Mouse (Mus musculus) myocyte (in vitro differentiated cells): ENCODE measurements at regions not wholly inside any gene's neighbourhood (a gene's known extent, or its start where the extent isn't known, plus 50 kb on each side); places are given as distances from the start of the nearest gene placed in this dataset.

ENCODE experiments used
- H3K27me3 ChIP-seq: one replicate; pipeline ENCODE4 v1.6.1; 2011; ENCODE audit not compliant: control insufficient read depth, insufficient read depth, insufficient read length
- H3K36me3 ChIP-seq: one replicate; pipeline ENCODE4 v1.6.1; 2011; ENCODE audit not compliant: control insufficient read depth, insufficient read depth
- H3K4me2 ChIP-seq: one replicate; pipeline ENCODE4 v1.6.1; 2011; ENCODE audit warnings: low read depth, control low read depth
- H3K4me3 ChIP-seq: one replicate; pipeline ENCODE4 v1.5.1; 2011; ENCODE audit warnings: mild to moderate bottlenecking, control low read depth, moderate library complexity
- H3K79me2 ChIP-seq: one replicate; pipeline ENCODE4 v1.6.1; 2011; ENCODE audit not compliant: control insufficient read depth, insufficient read depth
- H3ac ChIP-seq: one replicate; pipeline ENCODE4 v1.6.1; 2011; ENCODE audit not compliant: control insufficient read depth, insufficient read length
- CEBPB ChIP-seq: IDR thresholded peaks from 2 replicates; pipeline ENCODE4 v1.6.1; 2011; ENCODE audit warnings: mild to moderate bottlenecking, moderate library complexity; ENCODE audit not compliant: poor library complexity, insufficient read depth, severe bottlenecking
- E2F4 ChIP-seq: IDR thresholded peaks from one replicate; pipeline ENCODE4 v1.6.1; 2011; ENCODE audit warnings: mild to moderate bottlenecking, control low read depth, moderate library complexity; ENCODE audit not compliant: insufficient read depth
- MAX ChIP-seq: IDR thresholded peaks from one replicate; pipeline ENCODE4 v1.6.1; 2011; ENCODE audit warnings: low read depth, mild to moderate bottlenecking, control low read depth
- MYOD1 ChIP-seq, 3 experiments: IDR thresholded peaks; one replicate each; pipeline ENCODE4 v1.6.1; 2011; ENCODE audit warnings: control low read depth in 2 of 3, low read depth in 2 of 3, mild to moderate bottlenecking in 2 of 3, moderate library complexity in 1 of 3; ENCODE audit not compliant: insufficient read length in 2 of 3, control insufficient read depth in 1 of 3
- MYOG ChIP-seq, 3 experiments: IDR thresholded peaks; one replicate each; pipeline ENCODE4 v1.6.1; 2011; ENCODE audit warnings: control low read depth in 2 of 3, low read depth in 2 of 3, mild to moderate bottlenecking in 2 of 3; ENCODE audit not compliant: insufficient read length in 2 of 3, control insufficient read depth in 1 of 3, insufficient read depth in 1 of 3
- POLR2A ChIP-seq: IDR thresholded peaks from one replicate; pipeline ENCODE4 v1.6.1; 2011; ENCODE audit warnings: low read depth, mild to moderate bottlenecking, control low read depth, moderate library complexity; ENCODE audit not compliant: insufficient read length
- POLR2AphosphoS2 ChIP-seq: IDR thresholded peaks from one replicate; pipeline ENCODE4 v1.6.1; 2011; ENCODE audit warnings: low read depth, control low read depth; ENCODE audit not compliant: insufficient read length
- REST ChIP-seq: IDR thresholded peaks from one replicate; pipeline ENCODE4 v1.6.1; 2011; ENCODE audit warnings: mild to moderate bottlenecking, control low read depth, moderate library complexity; ENCODE audit not compliant: insufficient read depth, insufficient read length
- SRF ChIP-seq: IDR thresholded peaks from one replicate; pipeline ENCODE4 v1.6.1; 2011; ENCODE audit warnings: low read depth; ENCODE audit not compliant: control insufficient read depth, insufficient read length
- TCF12 ChIP-seq: IDR thresholded peaks from one replicate; pipeline ENCODE4 v1.6.1; 2011; ENCODE audit warnings: mild to moderate bottlenecking, control low read depth; ENCODE audit not compliant: poor library complexity, insufficient read depth, severe bottlenecking
- TCF3 ChIP-seq: IDR thresholded peaks from one replicate; pipeline ENCODE4 v1.6.1; 2011; ENCODE audit warnings: low read depth, control low read depth; ENCODE audit not compliant: insufficient read length
- USF1 ChIP-seq: IDR thresholded peaks from one replicate; pipeline ENCODE4 v1.6.1; 2011; ENCODE audit warnings: low read depth, mild to moderate bottlenecking, control low read depth, moderate library complexity

GRCm38 (mm10) chr11:91333056-91333455 is 244.3 kb downstream of the Kif2b start:
- no peak for TF ChIP-seq REST
- no peak for TF ChIP-seq TCF3
- no peak for TF ChIP-seq MAX
- no peak for TF ChIP-seq MYOG (IDR thresholded peaks at IDR 0.05; ENCODE audit: control insufficient read depth in 1 of 3, insufficient read depth in 1 of 3, insufficient read length in 2 of 3, low read depth in 2 of 3)
- no peak for TF ChIP-seq POLR2A
- no peak for TF ChIP-seq CEBPB
- TF ChIP-seq MYOD1 (IDR thresholded peaks at IDR 0.05; ENCODE audit: control insufficient read depth in 1 of 3, insufficient read length in 2 of 3, low read depth in 2 of 3): no peak
- TF ChIP-seq SRF: no peak
- no peak for TF ChIP-seq TCF12
- no peaks in the 10 kb centered on the region for H3K27me3 ChIP-seq
- no peak overlapping the region for H3K4me2 ChIP-seq

GRCm38 (mm10) chr11:91327543-91327942 is 249.8 kb downstream of the Kif2b start:
- H3K4me2 ChIP-seq: no peak overlapping the region
- H3K27me3 ChIP-seq: no peaks in the 10 kb centered on the region
- no peaks in the 10 kb centered on the region for H3K79me2 ChIP-seq
- no peaks in the 10 kb centered on the region for H3K36me3 ChIP-seq
- no peak overlapping the region for H3ac ChIP-seq
- no peak for TF ChIP-seq POLR2AphosphoS2
- TF ChIP-seq REST: no peak
- H3K4me3 ChIP-seq: no peak overlapping the region

More at GRCm38 (mm10) chr11:91333056-91333455, 244.3 kb downstream of the Kif2b start:
- Histone ChIP-seq H3ac (no peak overlapping the region), H3K79me2 (no peaks in the 10 kb centered on the region), H3K4me3 (no peak overlapping the region), H3K36me3 (no peaks in the 10 kb centered on the region)

GRCm38 (mm10) chr11:91310212-91310742 is 267.1 kb downstream of the Kif2b start:
- no peak for TF ChIP-seq TCF3
- no peak for TF ChIP-seq E2F4
- Histone ChIP-seq H3K79me2 (no peaks in the 10 kb centered on the region), H3K27me3 (no peaks in the 10 kb centered on the region), H3ac (no peak overlapping the region), H3K4me2 (no peak overlapping the region), H3K36me3 (no peaks in the 10 kb centered on the region), H3K4me3 (no peak overlapping the region)

GRCm38 (mm10) chr11:91289194-91290123 is 287.9 kb downstream of the Kif2b start:
- H3ac ChIP-seq: no peak overlapping the region
- no peak overlapping the region for H3K4me3 ChIP-seq
- TF ChIP-seq TCF3 (no peak), POLR2AphosphoS2 (no peak), MYOG (IDR thresholded peaks at IDR 0.05; ENCODE audit: control insufficient read depth in 1 of 3, insufficient read depth in 1 of 3, insufficient read length in 2 of 3, low read depth in 2 of 3) (no peak), REST (no peak), CEBPB (no peak), MAX (no peak), USF1 (no peak), SRF (no peak), TCF12 (no peak), MYOD1 (IDR thresholded peaks at IDR 0.05; ENCODE audit: control insufficient read depth in 1 of 3, insufficient read length in 2 of 3, low read depth in 2 of 3) (no peak), E2F4 (no peak), POLR2A (no peak)
- H3K36me3 ChIP-seq: no peaks in the 10 kb centered on the region
- H3K79me2 ChIP-seq: no peaks in the 10 kb centered on the region
- no peaks in the 10 kb centered on the region for H3K27me3 ChIP-seq
- H3K4me2 ChIP-seq: no peak overlapping the region

- no peaks in the 10 kb centered on the region for H3K79me2 ChIP-seq
- no peak overlapping the region for H3K4me2 ChIP-seq
- TF ChIP-seq TCF12 (no peak), USF1 (no peak), MAX (no peak), POLR2AphosphoS2 (no peak), CEBPB (no peak), E2F4 (no peak), MYOD1 (IDR thresholded peaks at IDR 0.05; ENCODE audit: control insufficient read depth in 1 of 3, insufficient read length in 2 of 3, low read depth in 2 of 3) (no peak), SRF (no peak), TCF3 (no peak), POLR2A (no peak), MYOG (IDR thresholded peaks at IDR 0.05; ENCODE audit: control insufficient read depth in 1 of 3, insufficient read depth in 1 of 3, insufficient read length in 2 of 3, low read depth in 2 of 3) (no peak), REST (no peak)
- H3K36me3 ChIP-seq: no peaks in the 10 kb centered on the region
- H3K4me3 ChIP-seq: no peak overlapping the region
- H3ac ChIP-seq: no peak overlapping the region
- no peaks in the 10 kb centered on the region for H3K27me3 ChIP-seq
Measured at GRCm38 (mm10) chr11:91286376-91286775, 291.0 kb downstream of the Kif2b start.
